Mouse (Mus musculus) hindbrain, embryonic 12.5 days (tissue): ENCODE data around the gene Slc12a7. TPM values are rescaled to one million over a fixed set of nuclear protein-coding genes. Genes with fewer than 3 reads are reported as not detected.
"Not testable (repeated sequence)": the region's sequence is repeated elsewhere in the genome, so short reads cannot be mapped to it uniquely, and the experiment has no call there.

Experiments
- ATAC-seq: fragments of 200-750 bp; cut with Nextera tagmentation; 2 replicates; pipeline ENCODE4 v1.8.0; 2017; ENCODE audit warnings: moderate TSS enrichment; ENCODE audit not compliant: low FRiP score
- H3K27ac ChIP-seq: fragments of 300-500 bp; sonication (generic); 2 replicates; pipeline ENCODE4 v1.5.1; 2016; ENCODE audit warnings: mild to moderate bottlenecking
- H3K27me3 ChIP-seq: fragments of 300-500 bp; sonication (generic); 2 replicates; pipeline ENCODE4 v1.6.1; 2016; ENCODE audit warnings: mild to moderate bottlenecking
- H3K36me3 ChIP-seq: fragments of 300-500 bp; sonication (generic); 2 replicates; pipeline ENCODE4 v1.6.1; 2016; ENCODE audit warnings: mild to moderate bottlenecking
- H3K4me1 ChIP-seq: fragments of 300-500 bp; sonication (generic); 2 replicates; pipeline ENCODE4 v1.6.1; 2016
- H3K4me2 ChIP-seq: fragments of 300-500 bp; sonication (generic); replicated peaks from 2 replicates; pipeline ENCODE4 v1.6.1; 2016; ENCODE audit warnings: mild to moderate bottlenecking
- H3K4me3 ChIP-seq: fragments of 300-500 bp; sonication (generic); 2 replicates; pipeline ENCODE4 v1.5.1; 2016; ENCODE audit warnings: mild to moderate bottlenecking
- H3K9ac ChIP-seq: fragments of 300-500 bp; sonication (generic); 2 replicates; pipeline ENCODE4 v1.6.1; 2016; ENCODE audit warnings: mild to moderate bottlenecking, moderate library complexity
- H3K9me3 ChIP-seq: fragments of 300-500 bp; sonication (generic); replicated peaks from 2 replicates; pipeline ENCODE4 v1.6.1; 2016; ENCODE audit warnings: mild to moderate bottlenecking
- WGBS: fragments of 180-500 bp; shearing (Covaris S2); methylation state at CpG from one replicate; pipeline ENCODE4 v1.1.7; 2016; 5-methylcytosine and 5-hydroxymethylcytosine counted together
- polyA plus RNA-seq: library from polyadenylated mRNA; unstranded; fragments of >200 nt; fragmentation: Nextera tagmentation; extraction: Ambion mirVana; gene quantifications from 2 replicates; pipeline ENCODE4 v1.2.1, GENCODE M21; 2016

Slc12a7 gene
- polyA plus RNA-seq, 1 experiment from 2014 or later, result 39.3 TPM

DNA sequence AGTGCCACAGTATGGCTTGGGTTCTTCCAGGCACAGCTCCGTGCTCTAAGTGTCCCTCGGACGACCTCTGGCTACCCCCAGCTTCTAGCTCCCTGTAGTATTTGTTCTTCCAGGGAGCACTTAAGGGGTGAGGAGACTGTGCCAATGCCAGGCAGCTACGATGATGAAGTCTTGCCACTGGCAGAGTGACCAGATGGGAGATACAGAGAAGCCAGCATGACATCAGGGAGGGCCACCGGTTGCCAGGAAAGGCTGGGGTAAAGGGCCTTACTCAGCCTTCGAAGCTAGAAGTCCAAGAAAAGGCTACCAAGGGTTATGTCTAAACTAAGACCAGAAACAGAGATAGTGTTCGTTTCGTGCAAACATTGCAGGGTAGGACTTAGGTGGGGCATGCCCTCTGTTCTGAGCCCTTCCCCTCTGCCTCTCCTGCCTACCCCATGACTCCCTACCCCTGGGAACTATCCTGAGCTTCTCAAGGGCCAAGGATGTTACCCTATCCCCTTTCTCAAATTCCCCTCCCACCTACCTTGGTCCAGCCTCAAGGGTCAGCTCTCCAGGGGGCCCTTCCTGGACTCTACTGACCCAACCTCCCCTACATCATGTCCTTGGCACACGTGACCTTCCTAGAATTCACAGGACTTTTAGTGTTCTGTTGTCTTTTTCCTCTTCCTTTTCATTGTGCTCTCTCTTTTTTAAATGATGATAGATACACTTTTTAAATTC is 31.6 kb upstream of the Slc12a7 start:
- no peak overlapping the region for H3K4me3 ChIP-seq
- no peaks in the 10 kb centered on the region for H3K27me3 ChIP-seq
- ATAC-seq, result no peak
- 78% methylated on average over 9 of the region's 9 CpGs for WGBS
- no peak overlapping the region for H3K9ac ChIP-seq
- no peaks in the 10 kb centered on the region; the same call in 1 of the 2 replicates for H3K4me1 ChIP-seq
- no peaks in the 10 kb centered on the region for H3K36me3 ChIP-seq
- no peaks in the 10 kb centered on the region for H3K9me3 ChIP-seq
- no peak overlapping the region for H3K4me2 ChIP-seq
- no peak overlapping the region for H3K27ac ChIP-seq

DNA sequence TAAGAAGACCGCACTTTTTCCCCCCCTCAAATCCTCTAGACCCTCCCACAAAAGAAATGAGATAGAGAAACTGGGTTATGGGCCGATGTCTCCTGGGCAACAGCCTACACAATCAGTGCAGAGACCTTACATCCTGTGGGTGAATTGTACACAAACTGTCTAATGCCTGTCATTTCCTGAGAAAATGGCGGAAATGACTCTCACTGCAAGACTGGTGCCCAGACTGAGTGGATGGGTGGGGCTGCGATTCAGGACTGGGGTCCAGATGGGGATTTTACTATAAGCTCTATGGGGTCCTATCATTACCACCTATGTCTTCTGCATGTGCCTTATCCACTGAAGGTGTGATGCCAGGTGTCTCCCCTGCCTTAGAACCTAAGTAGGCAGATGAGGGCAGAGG is 30.1 kb upstream of the Slc12a7 start:
- Histone ChIP-seq H3K27ac (no peak overlapping the region), H3K9ac (no peak overlapping the region), H3K27me3 (no peaks in the 10 kb centered on the region), H3K4me3 (no peak overlapping the region), H3K4me2 (no peak overlapping the region), H3K4me1 (no peaks in the 10 kb centered on the region; the same call in 1 of the 2 replicates), H3K9me3 (no peaks in the 10 kb centered on the region), H3K36me3 (no peaks in the 10 kb centered on the region)
- 93% methylated on average over 4 of the region's 4 CpGs for WGBS
- ATAC-seq, result no peak

DNA sequence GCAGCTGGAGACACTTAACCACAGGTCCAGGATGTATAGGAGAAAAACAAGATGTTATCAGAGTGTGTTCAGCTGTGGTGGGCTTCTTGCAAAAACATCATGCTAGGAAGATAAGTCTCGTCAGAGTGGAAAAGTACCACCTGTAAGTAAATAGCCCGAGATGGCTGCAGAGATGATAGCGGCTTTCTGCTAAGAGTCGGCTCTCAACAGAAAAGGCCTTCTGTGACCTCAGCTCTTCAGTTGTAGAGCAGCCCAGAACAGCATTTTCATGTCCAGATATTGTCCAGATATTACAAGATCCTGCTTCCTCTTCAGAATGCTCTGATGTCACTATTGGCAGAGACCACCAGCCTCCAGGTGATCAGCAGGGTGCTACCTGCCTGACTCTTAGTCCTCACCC is 29.4 kb upstream of the Slc12a7 start:
- H3K4me1 ChIP-seq, H3K27me3 ChIP-seq, H3K4me2 ChIP-seq, H3K27ac ChIP-seq, H3K9me3 ChIP-seq, H3K36me3 ChIP-seq, H3K9ac ChIP-seq, H3K4me3 ChIP-seq, ATAC-seq: not testable (repeated sequence)
- whole genome bisulfite sequencing, result 89% methylated on average over 4 of the region's 4 CpGs

DNA sequence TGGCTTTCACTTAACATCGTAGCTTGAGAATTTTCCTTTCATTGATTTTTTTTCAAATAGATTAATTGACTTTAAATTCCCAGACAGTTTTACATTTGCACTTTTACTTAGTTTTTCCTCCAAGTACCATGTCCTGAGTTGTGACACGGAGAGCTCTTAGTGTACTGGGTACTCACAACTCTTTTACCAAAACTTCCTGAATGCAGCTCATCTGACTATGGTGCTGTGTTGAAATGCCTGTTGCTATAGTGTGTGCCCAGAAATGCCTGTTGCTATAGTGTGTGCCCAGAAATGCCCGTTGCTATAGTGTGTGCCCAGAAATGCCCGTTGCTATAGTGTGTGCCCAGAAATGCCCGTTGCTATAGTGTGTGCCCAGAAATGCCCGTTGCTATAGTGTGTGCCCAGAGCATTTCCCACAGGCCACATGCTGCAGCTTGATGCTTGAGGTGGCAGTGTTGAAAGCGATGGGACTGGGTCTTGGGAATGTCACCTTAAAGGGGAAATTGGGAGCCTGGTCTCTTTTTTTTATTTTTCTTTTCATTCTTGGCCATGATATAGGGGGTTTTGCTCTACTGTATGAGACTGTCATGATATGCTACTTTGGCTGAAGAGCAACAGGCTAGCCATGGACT is 28.1 kb upstream of the Slc12a7 start, which contains the start of gene Slc6a19:
TSS of gene Slc6a19 (minus strand) at position 172 of the 632 bp plus-strand sequence.
- Histone ChIP-seq H3K27me3 (no peaks in the 10 kb centered on the region), H3K4me3 (no peak within 1 kb of the TSS), H3K9me3 (no peaks in the 10 kb centered on the region), H3K27ac (no peak within 1 kb of the TSS), H3K4me1 (no peaks in the 10 kb centered on the region; the same call in 1 of the 2 replicates), H3K36me3 (no peaks in the 10 kb centered on the region), H3K9ac (no peak within 1 kb of the TSS), H3K4me2 (no peak within 1 kb of the TSS)
- no peak for ATAC-seq
- whole genome bisulfite sequencing, result 72% methylated on average over 7 of the region's 7 CpGs

DNA sequence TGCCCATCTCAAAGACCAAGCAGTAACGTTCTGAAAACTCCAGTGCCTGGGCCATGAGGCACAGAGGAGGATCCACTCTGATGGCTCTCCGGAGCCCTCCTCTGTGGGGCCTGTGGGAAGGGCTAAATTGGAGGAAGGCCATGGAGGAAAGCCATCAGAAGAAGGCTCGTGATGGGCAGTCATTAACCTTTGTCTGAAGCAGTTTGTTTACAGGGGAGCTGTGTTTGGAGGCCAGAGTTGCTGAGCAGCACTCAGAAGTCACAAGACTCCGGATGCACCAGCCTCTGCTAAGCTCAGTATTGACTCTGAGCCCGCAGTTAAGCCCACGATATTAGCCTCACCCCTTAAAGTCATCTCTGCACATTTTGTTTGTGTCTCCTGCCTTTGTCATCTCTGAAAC is 23.4 kb upstream of the Slc12a7 start:
- Histone ChIP-seq H3K27me3 (no peaks in the 10 kb centered on the region), H3K36me3 (no peaks in the 10 kb centered on the region), H3K4me3 (no peak overlapping the region), H3K9ac (no peak overlapping the region), H3K4me2 (no peak overlapping the region), H3K4me1 (no peaks in the 10 kb centered on the region; the same call in 1 of the 2 replicates), H3K27ac (no peak overlapping the region), H3K9me3 (no peaks in the 10 kb centered on the region)
- 78% methylated on average over 6 of the region's 6 CpGs for WGBS
- no peak for ATAC-seq

DNA sequence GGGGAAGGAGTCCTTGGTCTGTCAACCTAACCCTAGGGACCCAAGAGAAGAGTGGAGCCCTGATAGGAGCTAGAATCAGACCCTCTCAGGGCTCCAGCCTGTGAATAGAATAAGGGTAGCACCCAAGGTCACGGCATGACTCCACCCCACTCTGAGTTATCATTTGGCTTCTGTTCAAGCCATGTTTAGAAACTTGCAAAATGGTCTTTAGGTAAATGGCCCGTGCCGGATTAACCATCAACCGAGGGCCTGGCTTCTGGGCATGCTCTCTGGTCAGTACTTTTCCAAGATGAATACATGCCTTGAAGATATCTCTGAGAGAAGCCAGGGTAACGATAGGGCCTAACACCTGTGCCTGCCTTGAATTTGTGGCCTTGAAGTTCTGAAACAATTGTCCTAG is 21.7 kb upstream of the Slc12a7 start:
- H3K9me3 ChIP-seq, result no peaks in the 10 kb centered on the region
- H3K4me3 ChIP-seq, result no peak overlapping the region
- no peak overlapping the region for H3K9ac ChIP-seq
- ATAC-seq, result no peak
- WGBS, result 93% methylated on average over 5 of the region's 5 CpGs
- H3K36me3 ChIP-seq, result no peaks in the 10 kb centered on the region
- H3K27ac ChIP-seq, result no peak overlapping the region
- H3K4me2 ChIP-seq, result no peak overlapping the region
- no peaks in the 10 kb centered on the region for H3K4me1 ChIP-seq
- H3K27me3 ChIP-seq, result no peaks in the 10 kb centered on the region

DNA sequence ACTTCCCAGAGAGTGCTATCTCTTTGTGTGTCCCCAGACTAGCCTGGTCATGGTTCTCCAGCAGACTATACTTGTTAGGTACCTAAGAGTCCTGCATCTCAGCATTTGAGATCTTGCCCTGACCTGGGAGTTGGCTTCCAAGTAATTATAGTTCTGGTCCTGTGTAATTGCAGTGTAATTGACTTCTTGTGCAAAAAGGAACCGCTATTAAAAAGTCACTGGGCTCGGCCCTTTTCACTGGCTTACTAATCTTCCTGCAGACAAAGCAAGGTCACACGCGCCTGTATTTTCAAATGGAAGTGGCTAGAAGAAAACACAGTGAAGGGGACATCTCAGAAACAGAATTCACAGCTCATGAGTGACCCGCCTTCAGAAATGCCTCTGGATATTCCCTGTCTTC is 21.1 kb upstream of the Slc12a7 start:
- no peaks in the 10 kb centered on the region for H3K9me3 ChIP-seq
- WGBS, result 87% methylated on average over 5 of the region's 5 CpGs
- no peaks in the 10 kb centered on the region for H3K4me1 ChIP-seq
- no peak overlapping the region for H3K9ac ChIP-seq
- no peaks in the 10 kb centered on the region for H3K27me3 ChIP-seq
- no peaks in the 10 kb centered on the region for H3K36me3 ChIP-seq
- no peak for ATAC-seq
- no peak overlapping the region for H3K4me2 ChIP-seq
- no peak overlapping the region for H3K4me3 ChIP-seq
- H3K27ac ChIP-seq, result no peak overlapping the region

DNA sequence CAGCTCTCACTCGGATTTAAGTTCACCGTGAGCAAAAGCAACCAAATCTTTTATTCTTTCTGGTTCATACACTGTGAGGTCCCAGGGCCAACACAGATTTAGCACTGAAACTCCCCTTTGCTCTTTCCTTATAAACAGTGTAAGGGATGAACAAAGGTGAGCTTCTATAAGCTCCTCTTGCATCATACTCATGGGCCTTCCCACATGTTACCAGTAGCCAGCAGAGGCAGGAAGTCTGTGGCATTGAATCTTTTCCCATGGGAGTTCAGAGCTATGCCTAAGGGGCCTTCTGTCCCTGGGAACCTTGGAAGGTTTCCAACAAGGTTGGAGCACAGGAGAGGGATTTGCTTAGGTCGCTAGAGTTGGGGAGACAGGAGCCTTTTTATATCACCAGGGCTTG is 20.7 kb upstream of the Slc12a7 start:
- H3K9ac ChIP-seq, result no peak overlapping the region
- no peak overlapping the region for H3K27ac ChIP-seq
- no peak overlapping the region for H3K4me2 ChIP-seq
- no peaks in the 10 kb centered on the region for H3K27me3 ChIP-seq
- WGBS, result 85% methylated on average over 3 of the region's 3 CpGs
- no peaks in the 10 kb centered on the region for H3K36me3 ChIP-seq
- no peak for ATAC-seq
- H3K4me3 ChIP-seq, result no peak overlapping the region
- H3K9me3 ChIP-seq, result no peaks in the 10 kb centered on the region
- H3K4me1 ChIP-seq, result no peaks in the 10 kb centered on the region

DNA sequence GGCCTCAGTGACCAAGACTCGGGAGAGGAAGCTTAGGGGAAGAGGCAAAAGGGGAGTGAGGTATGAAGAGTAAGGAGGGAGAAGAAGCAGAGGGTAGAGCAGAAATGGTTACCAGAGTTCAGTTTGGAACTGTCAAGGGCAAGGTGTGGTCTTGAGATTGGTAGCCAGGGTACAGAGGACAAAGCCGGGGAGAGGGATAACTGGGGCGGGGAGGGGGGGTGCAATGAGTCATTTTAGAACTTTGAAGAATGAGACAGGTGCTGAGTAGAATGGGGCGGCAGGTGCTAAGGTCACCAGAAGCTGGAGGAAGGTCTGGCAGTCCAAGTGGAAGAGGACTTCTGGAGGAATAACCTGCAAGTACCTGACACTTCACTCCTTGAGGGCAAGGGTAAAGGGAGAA is 19.7 kb upstream of the Slc12a7 start:
- WGBS, result 85% methylated on average over 4 of the region's 4 CpGs
- ATAC-seq, result no peak
- Histone ChIP-seq H3K9me3 (no peaks in the 10 kb centered on the region), H3K4me2 (no peak overlapping the region), H3K4me3 (no peak overlapping the region), H3K9ac (no peak overlapping the region), H3K27me3 (no peaks in the 10 kb centered on the region), H3K36me3 (no peaks in the 10 kb centered on the region), H3K27ac (no peak overlapping the region), H3K4me1 (no peaks in the 10 kb centered on the region)

DNA sequence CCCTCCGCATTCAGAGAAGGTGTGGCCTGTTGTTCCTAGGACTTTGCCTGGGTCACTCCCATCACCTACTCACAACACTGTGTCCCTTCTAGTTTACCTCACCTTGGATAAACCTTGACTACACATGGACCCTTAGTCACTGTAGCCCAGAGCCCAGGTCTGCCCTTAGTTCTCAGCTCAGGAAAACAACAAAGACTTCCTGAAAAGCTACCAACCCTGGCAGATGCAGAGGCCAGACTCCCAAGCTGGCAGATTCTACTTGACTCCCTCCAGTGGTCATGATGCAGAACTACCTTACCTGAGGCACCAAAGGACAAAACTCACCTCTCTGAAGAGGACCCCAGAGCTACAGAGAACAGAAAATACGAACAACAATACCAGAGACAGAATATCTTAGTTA is 18.9 kb upstream of the Slc12a7 start:
- no peaks in the 10 kb centered on the region for H3K4me1 ChIP-seq
- WGBS, result 59% methylated on average over 2 of the region's 2 CpGs
- H3K4me3 ChIP-seq, result no peak overlapping the region
- no peaks in the 10 kb centered on the region for H3K9me3 ChIP-seq
- no peaks in the 10 kb centered on the region for H3K27me3 ChIP-seq
- no peak overlapping the region for H3K9ac ChIP-seq
- no peak overlapping the region for H3K27ac ChIP-seq
- H3K4me2 ChIP-seq, result no peak overlapping the region
- no peak for ATAC-seq
- H3K36me3 ChIP-seq, result no peaks in the 10 kb centered on the region

DNA sequence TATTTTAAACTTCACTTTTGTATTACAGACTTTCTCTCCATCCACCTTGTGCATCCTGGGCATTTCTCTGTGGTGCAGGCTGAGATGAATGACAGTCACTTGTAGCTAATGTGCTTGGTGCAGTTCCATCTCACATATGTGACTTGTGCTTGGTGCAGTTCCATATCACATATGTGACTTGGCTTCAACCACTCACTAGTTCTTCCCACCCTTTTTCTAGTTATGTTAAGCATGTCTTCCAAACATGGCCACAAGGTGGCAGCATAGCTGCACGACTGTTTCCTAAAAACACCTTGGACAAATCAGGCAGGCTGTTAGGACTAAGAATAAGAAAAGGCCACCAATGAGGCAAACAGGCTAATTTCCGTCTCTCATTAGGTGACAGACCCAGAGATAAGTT is 14.7 kb upstream of the Slc12a7 start:
- 7% methylated on average over 2 of the region's 2 CpGs for WGBS

DNA sequence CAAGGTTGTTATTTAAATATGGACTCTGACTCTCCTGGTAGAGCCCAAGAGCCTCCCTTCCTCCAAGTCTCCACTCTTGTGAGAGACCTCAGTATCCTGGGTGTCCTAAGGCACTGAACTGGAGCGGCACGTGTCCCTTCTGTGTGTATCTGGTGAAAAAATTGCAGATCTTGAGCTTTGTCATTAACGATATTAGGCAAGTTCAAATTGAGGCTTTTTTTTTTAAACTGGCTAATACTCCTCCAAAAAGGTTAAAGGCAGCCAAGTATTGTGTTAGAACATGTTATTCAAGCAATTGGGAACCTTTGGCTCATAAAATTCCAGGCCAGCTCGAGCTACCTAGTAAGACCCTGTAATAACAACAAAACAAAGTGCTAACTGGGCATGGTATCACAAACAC is 12.7 kb upstream of the Slc12a7 start:
- no peak for ATAC-seq
- Histone ChIP-seq H3K9me3 (no peaks in the 10 kb centered on the region), H3K4me2 (no peak overlapping the region), H3K4me1 (no peaks in the 10 kb centered on the region), H3K36me3 (no peaks in the 10 kb centered on the region), H3K4me3 (no peak overlapping the region), H3K9ac (no peak overlapping the region), H3K27ac (no peak overlapping the region), H3K27me3 (no peaks in the 10 kb centered on the region)
- WGBS, result 84% methylated on average over 4 of the region's 4 CpGs

More for the DNA sequence above, 14.7 kb upstream of the Slc12a7 start:
- no peak overlapping the region for H3K27ac ChIP-seq
- no peaks in the 10 kb centered on the region for H3K9me3 ChIP-seq
- no peak overlapping the region for H3K4me3 ChIP-seq
- ATAC-seq, result no peak
- H3K27me3 ChIP-seq, result no peaks in the 10 kb centered on the region
- H3K9ac ChIP-seq, result no peak overlapping the region
- no peaks in the 10 kb centered on the region for H3K4me1 ChIP-seq
- no peak overlapping the region for H3K4me2 ChIP-seq
- no peaks in the 10 kb centered on the region for H3K36me3 ChIP-seq

DNA sequence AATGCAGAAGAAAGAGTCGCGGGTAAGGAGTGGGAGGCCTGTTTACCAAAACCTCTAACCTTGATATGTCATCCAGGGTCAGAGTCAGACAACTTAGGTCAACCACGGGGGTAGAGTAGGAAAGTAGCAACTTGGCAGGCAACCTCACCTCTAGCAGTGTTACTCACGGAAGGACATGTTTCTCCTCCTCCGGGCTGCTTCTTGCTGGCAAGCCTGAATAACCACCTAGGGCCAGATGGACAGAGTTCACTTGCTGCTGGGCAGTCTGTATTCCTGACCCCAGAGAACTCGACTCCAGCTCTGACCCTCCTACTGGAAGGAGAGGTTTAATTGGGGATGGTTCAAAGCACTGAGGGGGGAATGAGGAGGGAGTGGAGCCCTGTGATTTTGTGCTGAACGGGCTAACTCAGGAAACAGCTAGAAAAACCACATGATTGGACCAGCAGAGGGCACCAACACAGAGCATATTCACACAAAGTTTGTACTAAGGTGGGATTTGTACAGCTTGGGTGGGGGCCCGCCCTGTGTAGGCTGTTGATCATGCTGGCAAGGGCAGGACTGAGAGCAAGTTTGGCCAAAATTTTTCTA is 9.7 kb upstream of the Slc12a7 start:
- Histone ChIP-seq H3K4me2 (no peak overlapping the region), H3K9me3 (no peaks in the 10 kb centered on the region), H3K27me3 (no peaks in the 10 kb centered on the region), H3K36me3 (no peaks in the 10 kb centered on the region), H3K9ac (no peak overlapping the region), H3K4me3 (no peak overlapping the region), H3K27ac (no peak overlapping the region), H3K4me1 (no peaks in the 10 kb centered on the region; the same call in 1 of the 2 replicates)
- WGBS, result 40% methylated on average over 8 of the region's 8 CpGs
- ATAC-seq, result no peak
